ENCODE assay signal across 25 mouse cellular contexts in the genomic region with DNA sequence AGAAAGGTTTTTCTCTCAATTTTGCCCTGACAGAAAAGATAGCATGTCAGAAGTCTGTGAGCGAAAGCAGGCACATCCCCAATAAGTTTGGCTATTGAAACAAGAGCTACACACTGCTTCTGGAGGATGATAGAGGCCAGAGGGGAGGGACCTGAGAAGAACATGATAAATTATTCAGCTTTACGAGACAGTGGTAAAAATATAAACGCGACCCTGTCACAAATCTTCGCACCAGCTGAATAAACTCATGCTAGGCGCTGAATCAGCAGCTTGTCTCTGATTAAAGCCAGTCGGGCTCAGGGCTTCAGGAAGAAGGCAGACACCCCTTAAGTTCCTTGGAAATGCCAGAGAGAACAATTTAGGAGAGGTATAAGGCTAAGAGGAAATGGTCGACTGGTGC.
DNase-seq lines count a peak whose midpoint lies in the region; ATAC-seq and TF ChIP-seq lines count a peak whose summit lies in the region.
"Had no signal": no experiment of that assay in that cellular context is flagged by ENCODE, and none has a peak within 500 bp of the region (broad histone marks: within the 10 kb centered on the region; RNA-seq: fewer than 3 reads in every experiment).

No protein-coding gene starts in this region.

- peak; percentile 58; the same call in 1 of the 2 replicates for ATAC-seq in intestine, embryonic 14.5 days (replicated peaks; ENCODE audit: low FRiP score, low TSS enrichment, low read depth)
- no peak for ATAC-seq in intestine, postnatal 0 days
- ATAC-seq in intestine, embryonic 16.5 days: peak; percentile 26; the same call in 1 of the 2 replicates
- ATAC-seq: forebrain, embryonic 15.5 days had no signal

- TF ChIP-seq CTCF in intestine, postnatal 0 days (IDR thresholded peaks at IDR 0.05; ENCODE audit: low read depth): no peak

- 0 out of 2 replicates have a peak overlapping the region, but pooled peaks have one; percentile 24 for H3K27ac ChIP-seq in intestine, embryonic 14.5 days (ENCODE audit: low read depth)
- no peak overlapping the region for H3K27ac ChIP-seq in intestine, postnatal 0 days (ENCODE audit: low read depth, low read length)
- no peak overlapping the region for H3K27ac ChIP-seq in intestine, embryonic 16.5 days (ENCODE audit: low read length)
- no peak overlapping the region for H3K27ac ChIP-seq in forebrain, embryonic 10.5 days
- H3K27ac ChIP-seq: embryonic facial prominence, embryonic 15.5 days; forebrain, embryonic 15.5 days; heart, embryonic 13.5 days; hindbrain, embryonic 13.5 days; limb, embryonic 12.5 days; liver, embryonic 13.5 days had no signal

- H3K4me2 ChIP-seq in intestine, embryonic 14.5 days (ENCODE audit: low read length): no peak overlapping the region
- H3K4me2 ChIP-seq in intestine, postnatal 0 days (replicated peaks; ENCODE audit: low read depth): no peak overlapping the region
- no peak overlapping the region for H3K4me2 ChIP-seq in intestine, embryonic 16.5 days (ENCODE audit: low read depth, low read length)
- H3K4me2 ChIP-seq: embryonic facial prominence, embryonic 15.5 days; forebrain, embryonic 15.5 days; heart, embryonic 13.5 days; hindbrain, embryonic 13.5 days; limb, embryonic 12.5 days; liver, embryonic 13.5 days had no signal

- WGBS in intestine, embryonic 14.5 days: 19% methylated on average over 8 of the region's 8 CpGs
- WGBS in intestine, postnatal 0 days: 42% methylated on average over 8 of the region's 8 CpGs
- WGBS in intestine, embryonic 16.5 days: 35% methylated on average over 8 of the region's 8 CpGs
- 77% methylated on average over 8 of the region's 8 CpGs for WGBS in forebrain, embryonic 10.5 days

- DNase-seq in intestine, embryonic 14.5 days (ENCODE audit: low spot score): peak; percentile 67
- peak; percentile 28 to 49 for DNase-seq in kidney, postnatal 4 days
- no peak for DNase-seq in kidney, adult 11 months
- DNase-seq in embryo, embryonic 11 days: peak; percentile 62
- DNase-seq in left cerebral cortex, adult 18-20 months (ENCODE audit: low spot score in 2 of 2): no peak
- DNase-seq in forebrain, embryonic 10.5 days (ENCODE audit: extremely low spot score, low spot score): no peak
- DNase-seq: adrenal gland, postnatal 14 days; cerebellum, adult 9-10 months; gastrocnemius, postnatal 14 days; heart, adult 18-20 months; heart, postnatal 14 days; liver, embryonic 13.5 days; lung, adult 2 months; midbrain, embryonic 14.5 days; right cerebral cortex, adult 18-20 months; right cerebral cortex, postnatal 4 days; thymus, postnatal 25 days had no signal

- no peaks in the 10 kb centered on the region for H3K27me3 ChIP-seq in intestine, embryonic 14.5 days (replicated peaks; ENCODE audit: control insufficient read depth, insufficient read depth, low read length)
- no peaks in the 10 kb centered on the region for H3K27me3 ChIP-seq in intestine, postnatal 0 days (replicated peaks; ENCODE audit: control insufficient read depth, insufficient read depth, low read length)
- H3K27me3 ChIP-seq in intestine, embryonic 16.5 days (replicated peaks; ENCODE audit: control insufficient read depth, insufficient read depth, low read length): no peaks in the 10 kb centered on the region
- no peaks in the 10 kb centered on the region for H3K27me3 ChIP-seq in forebrain, embryonic 10.5 days (ENCODE audit: poor library complexity, severe bottlenecking)
- H3K27me3 ChIP-seq: embryonic facial prominence, embryonic 15.5 days; forebrain, embryonic 15.5 days; heart, embryonic 13.5 days; hindbrain, embryonic 13.5 days; limb, embryonic 12.5 days; liver, embryonic 13.5 days; megakaryocyte, embryonic 14.5 days had no signal

- no peak overlapping the region for H3K9ac ChIP-seq in intestine, embryonic 14.5 days (ENCODE audit: low read length)
- no peak overlapping the region for H3K9ac ChIP-seq in intestine, postnatal 0 days (ENCODE audit: low read depth, low read length)
- no peak overlapping the region for H3K9ac ChIP-seq in intestine, embryonic 16.5 days (ENCODE audit: low read depth, low read length)
- H3K9ac ChIP-seq: embryonic facial prominence, embryonic 15.5 days; forebrain, embryonic 15.5 days; heart, embryonic 13.5 days; hindbrain, embryonic 13.5 days; limb, embryonic 12.5 days; liver, embryonic 13.5 days had no signal

- no peaks in the 10 kb centered on the region; the same call in 1 of the 2 replicates for H3K4me1 ChIP-seq in intestine, embryonic 14.5 days (replicated peaks; ENCODE audit: control insufficient read depth, insufficient read depth, low read length)
- no peaks in the 10 kb centered on the region for H3K4me1 ChIP-seq in intestine, postnatal 0 days (replicated peaks; ENCODE audit: control insufficient read depth, insufficient read depth, low read length)
- no peaks in the 10 kb centered on the region for H3K4me1 ChIP-seq in intestine, embryonic 16.5 days (ENCODE audit: control insufficient read depth, insufficient read depth, low read length)
- peaks cover 3% of the 10 kb centered on the region; the same call in 1 of the 2 replicates for H3K4me1 ChIP-seq in forebrain, embryonic 10.5 days
- H3K4me1 ChIP-seq: forebrain, embryonic 15.5 days; limb, embryonic 12.5 days; liver, embryonic 13.5 days; megakaryocyte, embryonic 14.5 days had no signal

- no peak overlapping the region for H3K4me3 ChIP-seq in intestine, embryonic 14.5 days (ENCODE audit: low read depth, low read length)
- H3K4me3 ChIP-seq in intestine, postnatal 0 days (ENCODE audit: low read depth, low read length): no peak overlapping the region
- H3K4me3 ChIP-seq in intestine, embryonic 16.5 days (ENCODE audit: low read length): no peak overlapping the region
- H3K4me3 ChIP-seq in forebrain, embryonic 10.5 days: no peak overlapping the region
- H3K4me3 ChIP-seq: embryonic facial prominence, embryonic 15.5 days; forebrain, embryonic 15.5 days; heart, embryonic 13.5 days; hindbrain, embryonic 13.5 days; limb, embryonic 12.5 days; liver, embryonic 13.5 days; megakaryocyte, embryonic 14.5 days had no signal

- 0 out of 2 replicates have a peak, but pooled peaks cover 2% of the 10 kb centered on the region for H3K9me3 ChIP-seq in intestine, embryonic 14.5 days (ENCODE audit: control insufficient read depth, low read length)
- H3K9me3 ChIP-seq in intestine, postnatal 0 days (ENCODE audit: control insufficient read depth): no peaks in the 10 kb centered on the region
- 0 out of 2 replicates have a peak, but pooled peaks cover 3% of the 10 kb centered on the region for H3K9me3 ChIP-seq in intestine, embryonic 16.5 days (ENCODE audit: control insufficient read depth, low read length)
- H3K9me3 ChIP-seq in forebrain, embryonic 10.5 days: 0 out of 2 replicates have a peak, but pooled peaks cover 4% of the 10 kb centered on the region
- H3K9me3 ChIP-seq: embryonic facial prominence, embryonic 15.5 days; forebrain, embryonic 15.5 days; hindbrain, embryonic 13.5 days; liver, embryonic 13.5 days had no signal

- no peaks in the 10 kb centered on the region for H3K36me3 ChIP-seq in intestine, embryonic 14.5 days (ENCODE audit: control insufficient read depth, insufficient read depth, low read length)
- H3K36me3 ChIP-seq in intestine, postnatal 0 days (ENCODE audit: control insufficient read depth, insufficient read depth): no peaks in the 10 kb centered on the region
- H3K36me3 ChIP-seq in intestine, embryonic 16.5 days (ENCODE audit: control insufficient read depth, insufficient read depth, low read length): no peaks in the 10 kb centered on the region
- H3K36me3 ChIP-seq in forebrain, embryonic 10.5 days (replicated peaks): no peaks in the 10 kb centered on the region
- H3K36me3 ChIP-seq: embryonic facial prominence, embryonic 15.5 days; forebrain, embryonic 15.5 days; heart, embryonic 13.5 days; hindbrain, embryonic 13.5 days; limb, embryonic 12.5 days; liver, embryonic 13.5 days had no signal

Comparison
In these comparisons a context has a peak if more than half of its experiments do, and no peak if none do; other contexts are left out.
1. DNase-seq: peak in intestine, embryonic 14.5 days (single experiment), kidney, postnatal 4 days (2 of 2) and embryo, embryonic 11 days (single experiment); none in kidney, adult 11 months (single experiment), left cerebral cortex, adult 18-20 months (0 of 2) and forebrain, embryonic 10.5 days (single experiment).